Comparison of ENCODE assay signal across 14 mouse cellular contexts in the genomic region with DNA sequence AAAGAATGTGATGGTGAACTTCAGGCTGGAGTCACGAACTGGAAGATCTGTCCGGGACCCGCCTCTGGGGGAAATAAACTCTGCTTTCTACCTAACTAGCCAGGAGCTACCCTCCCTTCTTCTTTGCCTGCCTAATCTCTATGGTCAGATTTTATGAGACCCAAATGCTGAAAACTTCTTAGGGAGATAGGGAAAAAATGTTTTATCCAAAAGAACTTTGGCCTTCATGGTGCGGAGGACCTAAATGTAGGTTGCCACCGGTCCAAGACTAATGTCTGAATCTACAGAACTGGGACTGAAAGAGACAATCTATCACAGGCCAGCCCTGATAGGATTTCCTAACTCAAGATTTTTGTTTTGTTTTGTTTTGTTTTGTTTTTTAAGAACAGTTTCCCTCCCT. TPM values are rescaled to one million over a fixed set of nuclear protein-coding genes. Genes with fewer than 3 reads are reported as not detected.
A peak's percentile ranks its signal among the peaks of the same experiment; 100 is the strongest.
DNase-seq lines count a peak whose midpoint lies in the region; ATAC-seq lines count a peak whose summit lies in the region.
"Had no signal": no experiment of that assay in that cellular context is flagged by ENCODE, and none has a peak within 500 bp of the region (broad histone marks: within the 10 kb centered on the region; RNA-seq: fewer than 3 reads in every experiment).

No protein-coding gene starts in this region.

- no peaks in the 10 kb centered on the region for H3K36me3 ChIP-seq in forebrain, embryonic 16.5 days (ENCODE audit: control insufficient read depth, insufficient read depth)
- H3K36me3 ChIP-seq in midbrain, embryonic 12.5 days, result no peaks in the 10 kb centered on the region
- H3K36me3 ChIP-seq: limb, embryonic 15.5 days had no signal

- peak; percentile 10 for DNase-seq in retina, postnatal 1 day
- DNase-seq in retina, embryonic 14.5 days (ENCODE audit: low spot score), result no peak
- DNase-seq in ovary, postnatal 14 days (ENCODE audit: low spot score), result no peak
- no peak for DNase-seq in kidney, postnatal 4 days
- DNase-seq in layer of hippocampus, adult 18-20 months (ENCODE audit: low spot score in 2 of 2), result no peak
- DNase-seq: heart, adult 11 months; kidney, adult 9 months; thymus, postnatal 36 days had no signal

- H3K4me1 ChIP-seq in forebrain, embryonic 16.5 days (replicated peaks; ENCODE audit: control insufficient read depth, insufficient read depth, low read length), result peaks cover 19% of the 10 kb centered on the region
- H3K4me1 ChIP-seq in midbrain, embryonic 12.5 days, result peaks cover 16% of the 10 kb centered on the region

- peak overlapping the region; percentile 49 for H3K27ac ChIP-seq in forebrain, embryonic 16.5 days (ENCODE audit: low read length)
- peak overlapping the region; percentile 72 for H3K27ac ChIP-seq in midbrain, embryonic 12.5 days (replicated peaks)
- H3K27ac ChIP-seq: limb, embryonic 15.5 days had no signal

- H3K27me3 ChIP-seq in forebrain, embryonic 16.5 days (replicated peaks; ENCODE audit: control insufficient read depth, insufficient read depth, low read length), result peaks cover 35% of the 10 kb centered on the region
- peaks cover 63% of the 10 kb centered on the region for H3K27me3 ChIP-seq in midbrain, embryonic 12.5 days

- H3K4me2 ChIP-seq in forebrain, embryonic 16.5 days (ENCODE audit: low read length), result peak overlapping the region; percentile 36
- H3K4me2 ChIP-seq in midbrain, embryonic 12.5 days (replicated peaks), result peak overlapping the region; percentile 59
- H3K4me2 ChIP-seq: limb, embryonic 15.5 days had no signal

- H3K9ac ChIP-seq in forebrain, embryonic 16.5 days (replicated peaks; ENCODE audit: low read depth, low read length), result peak overlapping the region; percentile 23; the same call in 1 of the 2 replicates
- peak overlapping the region; percentile 57 for H3K9ac ChIP-seq in midbrain, embryonic 12.5 days (replicated peaks)
- H3K9ac ChIP-seq: limb, embryonic 15.5 days had no signal

- no peak for ATAC-seq in forebrain, embryonic 16.5 days
- no peak for ATAC-seq in midbrain, embryonic 12.5 days (ENCODE audit: low FRiP score, low read depth)

- H3K4me3 ChIP-seq in forebrain, embryonic 16.5 days (replicated peaks; ENCODE audit: low read length), result peak overlapping the region; percentile 33
- H3K4me3 ChIP-seq in midbrain, embryonic 12.5 days, result peak overlapping the region; percentile 37
- H3K4me3 ChIP-seq: limb, embryonic 15.5 days had no signal

- no peaks in the 10 kb centered on the region for H3K9me3 ChIP-seq in forebrain, embryonic 16.5 days (ENCODE audit: control insufficient read depth, low read length)
- no peaks in the 10 kb centered on the region for H3K9me3 ChIP-seq in midbrain, embryonic 12.5 days
- H3K9me3 ChIP-seq: limb, embryonic 15.5 days had no signal

- WGBS in forebrain, embryonic 16.5 days, result 18% methylated on average over 5 of the region's 5 CpGs
- WGBS in midbrain, embryonic 12.5 days, result 5% methylated on average over 5 of the region's 5 CpGs

RNA-seq across cellular contexts. Expression of a gene that starts 10.9 kb away (rescaled TPM):
- polyA plus RNA-seq in forebrain, embryonic 16.5 days (2015; fragmentation: Nextera tagmentation; extraction: Ambion mirVana), result 28.3 and 47.6 TPM in 2 replicates
- polyA plus RNA-seq in midbrain, embryonic 12.5 days (2016; fragmentation: Nextera tagmentation; extraction: Ambion mirVana), result 44.6 and 76.9 TPM in 2 replicates
- total RNA-seq in layer of hippocampus, adult 18-20 months (2021), result 1 to 10 TPM; 1.4 to 4.1 TPM
- total RNA-seq: common myeloid progenitor, adult 5-6 weeks had no signal
- polyA plus RNA-seq: heart, postnatal 0 days; lung, embryonic 16.5 days had no signal

RNA-seq across cellular contexts. Expression of a gene that starts 14.2 kb away (rescaled TPM):
- polyA plus RNA-seq in forebrain, embryonic 16.5 days (2015; fragmentation: Nextera tagmentation; extraction: Ambion mirVana), result 4.5 and 8.0 TPM in 2 replicates
- 11.9 and 17.2 TPM in 2 replicates for polyA plus RNA-seq in midbrain, embryonic 12.5 days (2016; fragmentation: Nextera tagmentation; extraction: Ambion mirVana)
- 10 to 100 TPM; 10.1 to 10.3 TPM for total RNA-seq in layer of hippocampus, adult 18-20 months (2021)
- total RNA-seq: common myeloid progenitor, adult 5-6 weeks had no signal
- polyA plus RNA-seq: heart, postnatal 0 days; lung, embryonic 16.5 days had no signal
